ENCODE assay signal across 24 mouse cellular contexts in the genomic region with DNA sequence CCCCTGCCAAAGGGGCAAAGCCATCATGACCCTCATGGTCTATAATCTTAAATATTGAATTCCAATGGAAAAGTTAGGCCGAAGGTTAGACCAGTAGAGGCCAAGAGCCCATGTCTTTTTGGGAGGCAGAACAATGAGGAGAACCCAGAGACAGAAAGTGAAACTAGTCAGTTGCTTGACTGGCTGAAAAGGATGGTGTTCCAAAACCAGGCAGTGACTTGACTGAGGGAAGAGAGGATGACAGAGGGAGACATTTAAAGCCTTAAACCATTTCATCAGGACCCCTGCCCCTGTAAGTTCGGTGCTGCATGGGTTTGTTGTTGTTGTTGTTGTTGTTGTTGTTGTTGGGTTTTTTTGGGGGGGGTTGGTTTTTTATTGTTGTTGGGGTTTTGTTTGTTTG.
A peak's percentile ranks its signal among the peaks of the same experiment; 100 is the strongest.
DNase-seq lines count a peak whose midpoint lies in the region; ATAC-seq and TF ChIP-seq lines count a peak whose summit lies in the region.
"Had no signal": no experiment of that assay in that cellular context is flagged by ENCODE, and none has a peak within 500 bp of the region (broad histone marks: within the 10 kb centered on the region; RNA-seq: fewer than 3 reads in every experiment).

No protein-coding gene starts in this region.

- no peak overlapping the region for H3K4me2 ChIP-seq in kidney, embryonic 15.5 days
- H3K4me2 ChIP-seq in myocyte (ENCODE audit: low read depth), result peak overlapping the region; percentile 61
- H3K4me2 ChIP-seq: forebrain, embryonic 13.5 days; heart, embryonic 12.5 days; hindbrain, embryonic 14.5 days; liver, embryonic 11.5 days; lung, embryonic 14.5 days; midbrain, embryonic 13.5 days; stomach, embryonic 15.5 days had no signal

- H3ac ChIP-seq in myocyte (ENCODE audit: control insufficient read depth, insufficient read length), result no peak overlapping the region

- no peaks in the 10 kb centered on the region for H3K79me2 ChIP-seq in myocyte (ENCODE audit: control insufficient read depth, insufficient read depth)

- no peaks in the 10 kb centered on the region for H3K36me3 ChIP-seq in kidney, embryonic 15.5 days
- H3K36me3 ChIP-seq in myocyte (ENCODE audit: control insufficient read depth, insufficient read depth), result no peaks in the 10 kb centered on the region
- no peaks in the 10 kb centered on the region for H3K36me3 ChIP-seq in midbrain, embryonic 10.5 days
- H3K36me3 ChIP-seq: embryonic facial prominence, embryonic 10.5 days; heart, embryonic 12.5 days; midbrain, embryonic 13.5 days; stomach, embryonic 15.5 days had no signal

- H3K9me3 ChIP-seq in kidney, embryonic 15.5 days (replicated peaks), result no peaks in the 10 kb centered on the region
- no peaks in the 10 kb centered on the region for H3K9me3 ChIP-seq in midbrain, embryonic 10.5 days (replicated peaks)
- H3K9me3 ChIP-seq: embryonic facial prominence, embryonic 10.5 days; forebrain, embryonic 13.5 days; heart, embryonic 12.5 days; midbrain, embryonic 13.5 days; stomach, embryonic 15.5 days had no signal

- H3K4me1 ChIP-seq in kidney, embryonic 15.5 days, result peaks cover 15% of the 10 kb centered on the region
- H3K4me1 ChIP-seq in midbrain, embryonic 10.5 days, result peaks cover 6% of the 10 kb centered on the region; the same call in 1 of the 2 replicates
- H3K4me1 ChIP-seq: heart, embryonic 12.5 days; midbrain, embryonic 13.5 days had no signal

- ATAC-seq in kidney, embryonic 15.5 days (replicated peaks; ENCODE audit: low FRiP score), result no peak
- ATAC-seq in CD4-positive, CD25-positive, alpha-beta regulatory T cell, adult 4 months, result peak; percentile 71
- ATAC-seq: forebrain, embryonic 13.5 days; intestine, embryonic 16.5 days; midbrain, embryonic 13.5 days had no signal

- TF ChIP-seq POLR2A in myocyte (IDR thresholded peaks at IDR 0.05; ENCODE audit: insufficient read length, low read depth), result no peak

- H3K9ac ChIP-seq in kidney, embryonic 15.5 days, result no peak overlapping the region
- H3K9ac ChIP-seq: forebrain, embryonic 13.5 days; heart, embryonic 12.5 days; hindbrain, embryonic 14.5 days; lung, embryonic 14.5 days; midbrain, embryonic 13.5 days; stomach, embryonic 15.5 days had no signal

- 92% methylated on average over 2 of the region's 2 CpGs for WGBS in kidney, embryonic 15.5 days
- 95% methylated on average over 2 of the region's 2 CpGs for WGBS in midbrain, embryonic 10.5 days

- no peaks in the 10 kb centered on the region for H3K27me3 ChIP-seq in kidney, embryonic 15.5 days
- no peaks in the 10 kb centered on the region for H3K27me3 ChIP-seq in myocyte (ENCODE audit: control insufficient read depth, insufficient read depth, insufficient read length)
- no peaks in the 10 kb centered on the region for H3K27me3 ChIP-seq in midbrain, embryonic 10.5 days (ENCODE audit: low read depth, poor library complexity, severe bottlenecking)
- H3K27me3 ChIP-seq: forebrain, embryonic 13.5 days; midbrain, embryonic 13.5 days; stomach, embryonic 15.5 days had no signal

- DNase-seq in kidney, postnatal 25 days, result no peak
- DNase-seq in adipocyte (ENCODE audit: low spot score), result peak; percentile 24
- DNase-seq in testis, postnatal 10 days (ENCODE audit: low spot score), result no peak
- no peak for DNase-seq in midbrain, embryonic 10.5 days (ENCODE audit: low spot score)
- DNase-seq: adrenal gland, postnatal 36 days; cerebellum, adult 18-20 months; gastrocnemius, postnatal 25 days; kidney, postnatal 14 days; layer of hippocampus, adult 9-11 months; lung, embryonic 14.5 days; lung, postnatal 36 days; right cerebral cortex, postnatal 25 days; thymus, adult 2 months had no signal

- peak overlapping the region; percentile 54; the same call in 1 of the 2 replicates for H3K27ac ChIP-seq in kidney, embryonic 15.5 days
- no peak overlapping the region for H3K27ac ChIP-seq in midbrain, embryonic 10.5 days (replicated peaks)
- H3K27ac ChIP-seq: embryonic facial prominence, embryonic 10.5 days; forebrain, embryonic 13.5 days; hindbrain, embryonic 14.5 days; midbrain, embryonic 13.5 days; stomach, embryonic 15.5 days had no signal

- H3K4me3 ChIP-seq in kidney, embryonic 15.5 days (replicated peaks), result no peak overlapping the region
- no peak overlapping the region for H3K4me3 ChIP-seq in myocyte
- no peak overlapping the region for H3K4me3 ChIP-seq in midbrain, embryonic 10.5 days
- H3K4me3 ChIP-seq: embryonic facial prominence, embryonic 10.5 days; forebrain, embryonic 13.5 days; heart, embryonic 12.5 days; midbrain, embryonic 13.5 days; stomach, embryonic 15.5 days had no signal

TF ChIP-seq in myocyte, 11 proteins besides CTCF, POLR2A, EP300 and RAD21:
- TF ChIP-seq USF1 (IDR thresholded peaks at IDR 0.05; ENCODE audit: low read depth) (no peak), MYOG (IDR thresholded peaks at IDR 0.05; ENCODE audit: control insufficient read depth in 1 of 3, insufficient read depth in 1 of 3, insufficient read length in 2 of 3, low read depth in 2 of 3) (no peak), TCF12 (IDR thresholded peaks at IDR 0.05; ENCODE audit: insufficient read depth, poor library complexity, severe bottlenecking) (no peak), POLR2AphosphoS2 (IDR thresholded peaks at IDR 0.05; ENCODE audit: insufficient read length, low read depth) (no peak), MAX (IDR thresholded peaks at IDR 0.05; ENCODE audit: low read depth) (no peak), SRF (IDR thresholded peaks at IDR 0.05; ENCODE audit: control insufficient read depth, insufficient read length, low read depth) (no peak)
TF ChIP-seq in myocyte: peak in this region for 0.
